Mouse (Mus musculus) cerebellum, adult 2 months (tissue): Measurements from ENCODE around the gene Kbtbd4. TPM values are rescaled to one million over a fixed set of nuclear protein-coding genes. Genes with fewer than 3 reads are reported as not detected.

Experiments used
- DNase-seq, 2 experiments: peaks; one replicate each; pipeline ENCODE4 v3.0.0; 2021
- H3K27ac ChIP-seq: fragments of 200-500 bp; 2 replicates; pipeline ENCODE4 v1.5.1; 2012; ENCODE audit warnings: low read length, control low read depth, inconsistent platforms; ENCODE audit not compliant: insufficient read depth
- H3K27me3 ChIP-seq: fragments of 200-500 bp; 2 replicates; pipeline ENCODE4 v1.6.1; 2012; ENCODE audit warnings: inconsistent platforms, mild to moderate bottlenecking, low read length, moderate library complexity; ENCODE audit not compliant: control insufficient read depth, insufficient read depth
- H3K4me1 ChIP-seq: fragments of 200-500 bp; 2 replicates; pipeline ENCODE4 v1.6.1; 2011; ENCODE audit warnings: low read length; ENCODE audit not compliant: control insufficient read depth, insufficient read depth
- H3K4me3 ChIP-seq: fragments of 200-500 bp; replicated peaks from 2 replicates; pipeline ENCODE3; 2011; ENCODE audit warnings: mild to moderate bottlenecking, low read depth, low read length, control low read depth; ENCODE audit not compliant: insufficient read depth
- CTCF ChIP-seq: fragments of 200-500 bp; IDR thresholded peaks from 2 replicates; pipeline ENCODE4 v1.5.1; 2011; ENCODE audit warnings: low read depth, mild to moderate bottlenecking, control low read depth, low read length, moderate library complexity, borderline replicate concordance; ENCODE audit not compliant: insufficient read depth
- POLR2A ChIP-seq: fragments of 200-500 bp; IDR thresholded peaks from 2 replicates; pipeline ENCODE4 v1.6.1; 2011; ENCODE audit warnings: low read length, control low read depth, borderline replicate concordance; ENCODE audit not compliant: insufficient read depth
- whole genome bisulfite sequencing: fragments of 180-500 bp; shearing (Covaris S2); methylation state at CpG from one replicate; pipeline ENCODE4 v1.1.7; 2018; 5-methylcytosine and 5-hydroxymethylcytosine counted together
- polyA plus RNA-seq: library from polyadenylated mRNA; depleted of rRNA; stranded (reverse); fragments of >200 nt; gene quantifications from 2 replicates; pipeline ENCODE4 v1.2.3, GENCODE M21; 2012

Gene Kbtbd4
- polyA plus RNA-seq, 1 experiment, result 33.7 TPM

DNA sequence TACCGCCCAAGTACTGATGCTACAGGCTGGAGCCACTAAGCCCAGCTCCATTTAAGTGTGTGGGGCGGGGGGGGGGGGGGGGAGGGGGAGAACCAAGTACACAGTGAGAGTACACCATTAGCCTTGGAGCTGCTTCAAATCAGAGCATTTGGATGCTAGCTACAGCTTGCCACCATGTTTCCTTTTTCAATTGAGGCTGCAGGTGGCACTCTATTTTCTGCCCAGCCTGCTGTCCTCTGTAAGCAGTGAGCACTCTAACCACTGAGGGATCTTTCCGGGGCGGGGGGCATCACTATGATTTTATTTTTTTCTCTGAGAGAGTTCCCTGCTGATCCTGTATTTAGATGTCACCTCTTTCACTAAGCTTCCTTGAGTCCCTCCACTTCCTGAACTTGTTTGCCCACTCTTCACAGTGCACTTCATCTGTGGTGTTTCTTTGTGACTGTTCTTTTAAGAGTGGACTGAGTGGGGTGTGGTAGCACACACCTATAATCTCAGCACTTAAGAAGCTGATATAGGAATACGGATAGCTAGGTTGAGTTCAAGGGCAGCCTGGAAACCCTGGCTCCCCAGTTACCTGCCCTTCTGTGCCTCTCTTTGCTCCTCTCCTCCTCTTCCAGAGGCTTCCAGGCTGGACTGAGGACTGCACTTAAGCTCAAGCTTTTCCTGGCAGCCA is 26.8 kb upstream of the Kbtbd4 start:
- Histone ChIP-seq H3K4me3 (no peak overlapping the region), H3K27ac (no peak overlapping the region), H3K27me3 (no peaks in the 10 kb centered on the region; the same call in 1 of the 2 replicates), H3K4me1 (peaks cover 9% of the 10 kb centered on the region; the same call in 1 of the 2 replicates)
- no peak for DNase-seq
- TF ChIP-seq CTCF (no peak), POLR2A (no peak)
- WGBS, result 43% methylated on average over 5 of the region's 5 CpGs

GRCm38 (mm10) chr2:90879419-90879818 is 25.1 kb upstream of the Kbtbd4 start:
- no peak for DNase-seq
- TF ChIP-seq CTCF, result no peak
- no peaks in the 10 kb centered on the region; the same call in 1 of the 2 replicates for H3K27me3 ChIP-seq
- peaks cover 6% of the 10 kb centered on the region; the same call in 1 of the 2 replicates for H3K4me1 ChIP-seq
- H3K4me3 ChIP-seq, result no peak overlapping the region
- no peak overlapping the region for H3K27ac ChIP-seq

DNA sequence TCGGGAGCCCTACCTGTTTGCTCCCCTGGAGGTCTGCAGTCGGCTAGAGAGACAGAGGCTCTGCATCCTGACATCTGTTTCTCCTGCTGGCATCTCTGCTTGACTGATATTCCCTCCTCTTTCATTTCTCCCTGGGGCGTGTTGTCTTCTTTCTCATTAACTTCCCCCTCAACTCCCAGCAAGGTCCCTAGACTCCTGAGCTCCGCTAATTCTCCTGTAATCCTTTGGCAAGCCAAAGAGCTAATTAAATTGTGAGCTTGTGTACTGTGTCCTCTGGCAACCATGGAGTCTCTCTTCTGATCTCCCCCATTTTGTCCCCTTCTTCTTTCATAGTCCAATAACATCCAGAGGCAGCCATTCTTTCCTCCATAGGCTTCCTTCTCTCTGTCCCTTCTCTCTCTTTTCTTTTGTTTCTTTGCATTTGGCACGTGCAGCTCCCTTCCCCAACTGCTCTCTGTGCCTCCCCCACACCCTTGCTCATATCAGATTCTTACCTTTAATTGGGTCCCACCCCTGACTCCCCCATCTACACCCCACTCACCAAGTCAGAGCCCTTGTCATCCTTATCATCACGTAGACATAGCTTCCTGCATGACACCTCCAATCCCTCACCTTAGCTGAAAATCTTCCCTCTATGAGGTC is 24.3 kb upstream of the Kbtbd4 start:
- no peaks in the 10 kb centered on the region; the same call in 1 of the 2 replicates for H3K27me3 ChIP-seq
- TF ChIP-seq CTCF, result no peak
- no peak for TF ChIP-seq POLR2A
- DNase-seq, result no peak
- 34% methylated on average over 6 of the region's 6 CpGs for WGBS
- H3K27ac ChIP-seq, result no peak overlapping the region
- peaks cover 15% of the 10 kb centered on the region for H3K4me1 ChIP-seq
- H3K4me3 ChIP-seq, result no peak overlapping the region

DNA sequence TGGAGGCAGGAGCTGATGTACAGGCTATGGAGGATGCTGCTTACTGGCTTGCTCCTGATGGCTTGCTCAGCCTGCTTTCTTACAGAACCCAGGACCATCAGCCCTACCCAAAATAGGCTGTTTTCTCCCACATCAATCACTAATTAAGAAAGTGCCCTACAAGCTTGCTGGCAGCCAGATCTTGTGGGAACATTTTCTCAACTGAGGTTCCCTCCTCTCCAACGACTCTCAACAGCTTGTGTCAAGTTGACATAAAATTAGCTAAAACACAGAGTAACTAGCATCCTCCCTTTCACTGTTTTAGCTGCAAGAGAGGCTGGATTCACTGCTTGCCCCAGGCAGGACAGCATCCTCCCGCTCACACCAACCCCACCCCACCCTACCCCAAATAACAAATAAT is 22.7 kb upstream of the Kbtbd4 start:
- Histone ChIP-seq H3K4me3 (no peak overlapping the region), H3K27me3 (no peaks in the 10 kb centered on the region; the same call in 1 of the 2 replicates), H3K4me1 (peaks cover 15% of the 10 kb centered on the region), H3K27ac (no peak overlapping the region)
- DNase-seq, result no peak
- TF ChIP-seq POLR2A, result no peak
- TF ChIP-seq CTCF, result no peak
- WGBS, result 88% methylated on average over 2 of the region's 2 CpGs

DNA sequence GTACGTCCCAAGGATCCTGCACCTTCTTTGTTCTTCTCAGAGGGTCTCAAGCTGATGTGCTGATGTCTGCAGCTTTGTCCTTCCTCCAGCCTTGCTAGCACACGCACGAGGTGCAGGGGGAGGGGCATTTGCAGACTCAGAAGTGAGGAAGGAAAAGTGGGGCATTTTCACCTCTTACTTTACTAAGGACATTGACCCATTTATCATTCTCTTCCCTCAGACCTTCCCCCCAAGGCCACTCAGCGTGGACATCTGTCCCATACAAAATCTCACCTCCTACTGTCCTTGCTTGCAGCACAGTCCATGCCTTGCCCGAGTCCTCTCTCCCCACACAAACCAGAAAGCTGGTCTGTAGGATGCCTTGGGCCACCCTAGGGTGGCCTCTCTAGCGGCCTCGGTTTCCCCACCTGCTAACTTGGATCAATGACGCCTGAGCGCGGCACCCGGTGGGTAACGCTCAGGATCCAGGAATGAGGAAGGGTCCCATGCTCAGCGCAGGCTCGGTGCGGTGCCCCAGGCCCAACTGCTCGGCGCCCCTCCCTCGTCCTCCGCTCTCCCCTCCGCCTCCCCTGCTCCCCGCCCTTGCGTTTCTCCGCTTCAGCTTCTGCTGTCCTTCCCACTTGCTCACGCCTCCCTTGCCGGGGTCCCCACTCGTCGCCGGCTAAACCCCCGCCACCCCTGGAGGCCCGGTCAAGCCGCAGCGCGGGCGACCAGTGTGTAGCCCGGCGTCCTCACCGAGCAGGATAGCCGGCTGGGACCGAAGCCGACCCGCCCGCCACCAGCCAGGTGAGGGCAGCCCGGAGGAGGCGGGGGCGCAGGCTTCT is 19.1 kb upstream of the Kbtbd4 start, which contains the start of gene C1qtnf4:
TSS of gene C1qtnf4 (plus strand) at position 643 of the 824 bp plus-strand sequence.
- peaks cover 12% of the 10 kb centered on the region for H3K4me1 ChIP-seq
- 1% methylated on average over 43 of the region's 45 CpGs for WGBS

DNA sequence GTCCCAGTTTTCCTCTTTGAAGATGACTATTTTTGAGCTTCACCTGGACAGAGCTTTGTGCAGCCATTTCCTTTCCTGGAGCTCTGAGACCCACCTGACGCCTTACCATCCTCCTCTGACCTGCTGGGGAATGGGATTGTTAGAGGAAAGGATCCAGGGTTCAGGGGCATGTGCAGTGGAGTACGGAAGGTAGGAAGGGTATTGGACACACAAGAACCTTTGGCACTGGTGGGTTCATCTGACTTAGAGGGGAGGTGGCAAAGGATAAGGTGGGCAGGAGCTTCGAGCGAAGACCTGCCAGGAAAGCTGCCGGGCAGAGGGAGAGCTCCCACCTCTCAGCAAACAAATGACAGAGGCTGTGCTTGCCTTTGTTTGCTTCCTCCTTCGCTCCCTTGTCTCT is 18.1 kb upstream of the Kbtbd4 start:
- Histone ChIP-seq H3K4me3 (peak overlapping the region; percentile 64), H3K4me1 (peaks cover 11% of the 10 kb centered on the region), H3K27ac (peak overlapping the region; percentile 92), H3K27me3 (no peaks in the 10 kb centered on the region)
- DNase-seq, result peak in 1 of 2 experiments; percentile 56
- TF ChIP-seq POLR2A (peak; percentile 36; the same call in 1 of the 2 replicates), CTCF (no peak)
- 8% methylated on average over 6 of the region's 6 CpGs for WGBS

More for the DNA sequence above, 19.1 kb upstream of the Kbtbd4 start, which contains the start of gene C1qtnf4:
- H3K27ac ChIP-seq, result peak within 1 kb of the TSS; percentile 92
- no peaks in the 10 kb centered on the region for H3K27me3 ChIP-seq
- peak; percentile 43; the same call in 1 of the 2 replicates for TF ChIP-seq POLR2A
- no peak for TF ChIP-seq CTCF
- peak within 1 kb of the TSS; percentile 64 for H3K4me3 ChIP-seq
- peak; percentile 74 to 78 for DNase-seq

DNA sequence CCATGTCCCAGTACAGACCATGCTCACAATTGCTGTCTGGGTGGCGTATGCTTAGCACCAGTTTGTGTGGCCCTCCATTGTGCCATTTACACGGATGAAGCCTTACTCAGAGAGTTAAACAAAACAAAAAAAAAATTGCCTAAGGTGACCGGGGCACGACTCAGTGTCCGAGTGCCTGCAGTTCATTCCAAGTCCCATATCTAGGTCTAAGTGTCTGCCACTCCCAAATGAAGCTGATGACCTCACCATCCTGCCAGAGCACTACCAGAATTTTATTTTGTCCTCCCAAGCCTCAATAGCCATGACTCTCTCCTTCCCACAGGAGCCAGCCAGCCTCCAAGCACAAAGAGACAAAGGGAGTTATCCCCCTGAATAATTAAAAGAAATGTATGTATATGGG is 16.9 kb upstream of the Kbtbd4 start:
- peaks cover 11% of the 10 kb centered on the region for H3K4me1 ChIP-seq
- peak overlapping the region; percentile 1 for H3K4me3 ChIP-seq
- H3K27ac ChIP-seq, result 0 out of 2 replicates have a peak overlapping the region, but pooled peaks have one; percentile 92
- 71% methylated on average over 5 of the region's 5 CpGs for WGBS
- no peak for DNase-seq
- TF ChIP-seq POLR2A (no peak), CTCF (no peak)
- no peaks in the 10 kb centered on the region for H3K27me3 ChIP-seq
